Comparison of ENCODE assay signal across 21 mouse cellular contexts in genomic region chr2:119916007-119916406, GRCm38 (mm10).
"Had no signal": no experiment of that assay in that cellular context is flagged by ENCODE, and none has a peak within 500 bp of the region (broad histone marks: within the 10 kb centered on the region; RNA-seq: fewer than 3 reads in every experiment).

No protein-coding gene starts in this region.

- DNase-seq: heart, postnatal 10 days; heart, postnatal 14 days; heart, postnatal 36 days; heart, postnatal 4 days; kidney, adult 18-20 months; kidney, adult 2 months; kidney, adult 8-10 months; kidney, adult 9 months; kidney, postnatal 10 days; kidney, postnatal 14 days; kidney, postnatal 25 days; kidney, postnatal 36 days; kidney, postnatal 4 days; layer of hippocampus, adult 9-11 months; layer of hippocampus, postnatal 36 days had no signal

- ATAC-seq: hindbrain, embryonic 16.5 days; hindbrain, postnatal 0 days; inflammation-experienced regulatory T-cells, adult 6 months; intestine, embryonic 15.5 days; intestine, embryonic 16.5 days; intestine, postnatal 0 days had no signal
